Mouse (Mus musculus): ENCODE measurements around the gene Opa3. TPM values are rescaled to one million over a fixed set of nuclear protein-coding genes. Genes with fewer than 3 reads are reported as not detected.
"Not testable (repeated sequence)": the region's sequence is repeated elsewhere in the genome, so short reads cannot be mapped to it uniquely, and the experiment has no call there.

Opa3 gene
- total RNA-seq, 2 experiments from 2014 or later, result 23.6 to 24.1 TPM

- no peak for DNase-seq (ENCODE audit: low spot score in 2 of 2)
Measured at GRCm38 (mm10) chr7:19276253-19276652, 48.1 kb downstream of the Opa3 start.

GRCm38 (mm10) chr7:19279052-19279451 lies 50.9 kb downstream of the Opa3 start:
- DNase-seq (ENCODE audit: low spot score in 2 of 2), result no peak

GRCm38 (mm10) chr7:19279581-19280114 lies 51.5 kb downstream of the Opa3 start, which contains the start of gene Ppm1n:
Ppm1n (minus strand) TSS chr7:19280064.
- DNase-seq (ENCODE audit: low spot score in 2 of 2), result no peak

GRCm38 (mm10) chr7:19281680-19282304 lies 53.7 kb downstream of the Opa3 start:
- not testable (repeated sequence) for DNase-seq (ENCODE audit: low spot score in 2 of 2)

GRCm38 (mm10) chr7:19282385-19282784 lies 54.3 kb downstream of the Opa3 start, which contains the start of gene Rtn2:
Rtn2 (plus strand) TSS chr7:19282624.
- DNase-seq (ENCODE audit: low spot score in 2 of 2), result peak in 1 of 2 experiments; percentile 59

GRCm38 (mm10) chr7:19282791-19283405 lies 54.8 kb downstream of the Opa3 start:
- peak; percentile 48 to 55 for DNase-seq (ENCODE audit: low spot score in 2 of 2)

- no peak for DNase-seq (ENCODE audit: low spot score in 2 of 2)
Measured at GRCm38 (mm10) chr7:19283406-19283804, 55.3 kb downstream of the Opa3 start.

GRCm38 (mm10) chr7:19284763-19285162 lies 56.6 kb downstream of the Opa3 start:
- DNase-seq (ENCODE audit: low spot score in 2 of 2), result no peak

- no peak for DNase-seq (ENCODE audit: low spot score in 2 of 2)
Measured at GRCm38 (mm10) chr7:19290969-19291596, 62.9 kb downstream of the Opa3 start.

GRCm38 (mm10) chr7:19295503-19296185 lies 67.5 kb downstream of the Opa3 start:
- peak; percentile 96 for DNase-seq (ENCODE audit: low spot score in 2 of 2)

GRCm38 (mm10) chr7:19297034-19297433 lies 68.9 kb downstream of the Opa3 start:
- no peak for DNase-seq (ENCODE audit: low spot score in 2 of 2)

- no peak for DNase-seq (ENCODE audit: low spot score in 2 of 2)
Measured at GRCm38 (mm10) chr7:19297794-19298193, 69.7 kb downstream of the Opa3 start.

GRCm38 (mm10) chr7:19299194-19299593 lies 71.1 kb downstream of the Opa3 start:
- DNase-seq (ENCODE audit: low spot score in 2 of 2), result no peak

GRCm38 (mm10) chr7:19300501-19301421 lies 72.6 kb downstream of the Opa3 start:
- peak in 1 of 2 experiments; percentile 54 for DNase-seq (ENCODE audit: low spot score in 2 of 2)

GRCm38 (mm10) chr7:19301461-19302263 lies 73.5 kb downstream of the Opa3 start:
- DNase-seq (ENCODE audit: low spot score in 2 of 2), result no peak

- DNase-seq (ENCODE audit: low spot score in 2 of 2), result no peak
Measured at GRCm38 (mm10) chr7:19302264-19303045, 74.3 kb downstream of the Opa3 start.

GRCm38 (mm10) chr7:19303046-19303305 lies 74.8 kb downstream of the Opa3 start:
- no peak for DNase-seq (ENCODE audit: low spot score in 2 of 2)

GRCm38 (mm10) chr7:19303770-19304169 lies 75.6 kb downstream of the Opa3 start:
- peak; percentile 68 to 74 for DNase-seq (ENCODE audit: low spot score in 2 of 2)
